Mouse (Mus musculus) heart, adult 2 months (tissue): Measurements from ENCODE around the gene Wdr45b.

Experiments
- CTCF ChIP-seq: fragments of 200-600 bp; IDR thresholded peaks from 2 replicates; pipeline ENCODE4 v1.8.1; 2022; ENCODE audit warnings: antibody characterized with exemption, mild to moderate bottlenecking, moderate library complexity
- EP300 ChIP-seq: fragments of 200-500 bp; IDR thresholded peaks from 2 replicates; pipeline ENCODE4 v1.6.1; 2011; ENCODE audit warnings: low read depth, low read length, control low read depth; ENCODE audit not compliant: insufficient read depth

DNA sequence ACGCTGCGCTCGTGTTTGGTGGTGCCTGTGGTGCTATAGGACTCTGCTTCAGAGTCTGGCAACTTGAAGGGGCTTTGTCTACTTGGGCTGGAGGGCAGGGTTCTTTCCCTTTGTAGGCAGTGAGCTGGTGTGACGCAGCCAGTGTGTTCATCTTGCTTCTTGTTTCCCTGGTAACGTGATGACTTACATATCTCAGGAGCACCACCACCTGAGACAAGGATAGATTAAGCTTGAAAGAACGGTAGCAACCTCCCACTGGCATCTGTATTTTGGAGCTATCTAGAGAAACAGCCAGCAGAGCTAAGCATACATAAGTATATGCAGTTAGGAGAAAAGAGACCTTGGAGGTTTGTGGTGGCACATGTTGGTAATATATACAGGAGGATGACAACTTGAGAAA lies 48.9 kb downstream of the Wdr45b start:
- no peak for TF ChIP-seq EP300
- no peak for TF ChIP-seq CTCF
